Mouse (Mus musculus): Measurements from ENCODE around the gene Zmym6.

GRCm38 (mm10) chr4:127110570-127110969 lies 33.4 kb downstream of the Zmym6 start:
- TF ChIP-seq CTCF (IDR thresholded peaks at IDR 0.05; ENCODE audit: low read depth, low read length) (no peak), POLR2A (IDR thresholded peaks at IDR 0.05; ENCODE audit: extremely low read depth, insufficient read depth, low read length) (no peak)

Measured in liver, adult 2 months (tissue).